Mouse (Mus musculus): ENCODE measurements at regions not wholly inside any gene's neighbourhood (a gene's known extent, or its start where the extent isn't known, plus 50 kb on each side); places are given as distances from the start of the nearest gene placed in this dataset.
A peak's percentile ranks its signal among the peaks of the same experiment; 100 is the strongest.

DNA sequence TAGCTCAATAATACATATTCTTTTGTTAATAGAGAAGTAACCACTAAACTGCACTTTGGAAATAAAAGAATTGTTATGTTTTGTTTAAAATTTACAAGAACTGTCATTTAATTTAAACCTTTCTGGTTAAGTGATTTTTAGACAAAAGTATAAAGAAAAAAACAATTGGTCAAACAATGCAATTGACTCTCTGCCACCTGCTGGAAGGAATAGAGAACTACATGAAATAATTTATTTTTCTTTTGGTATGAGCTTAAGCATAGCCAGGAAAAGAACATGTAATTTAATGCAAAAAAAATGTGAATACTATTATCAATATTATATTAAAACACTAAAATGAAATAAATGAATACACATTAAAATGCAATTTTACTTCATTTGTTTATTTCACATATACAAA lies 465.5 kb upstream of the Pcdh10 start:
- TF ChIP-seq CTCF (IDR thresholded peaks at IDR 0.05) = peak; percentile 67
- no peak for DNase-seq (ENCODE audit: extremely low spot score in 1 of 2, low spot score in 2 of 2)
- intact Hi-C loops (cut with DNase I) = loop anchor here (5.0 kb wide), 2 partner anchors 1130 to 1710 kb away; no protein-coding TSS in a partner anchor
- no peak overlapping the region for H3K27ac ChIP-seq
- no peak overlapping the region for H3K4me3 ChIP-seq

DNA sequence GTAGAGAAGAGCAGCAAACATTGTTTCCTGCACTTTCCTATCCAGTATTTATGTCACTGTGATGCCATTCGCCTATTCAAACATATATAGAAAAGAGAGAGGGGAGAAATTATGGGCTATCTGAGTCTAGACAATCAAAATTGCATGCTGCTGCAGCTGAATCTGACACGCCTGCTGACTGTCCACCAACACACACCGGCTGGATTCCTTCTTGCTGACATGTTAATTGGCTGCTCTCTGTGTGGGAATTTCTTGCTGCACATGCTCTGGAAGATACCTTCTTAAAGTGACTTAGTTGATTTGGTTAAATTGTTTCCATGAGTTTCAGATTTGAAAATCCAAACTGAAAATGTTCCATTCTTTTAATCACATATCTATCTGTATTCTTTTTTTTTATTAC lies 463.9 kb upstream of the Pcdh10 start:
- no peak for TF ChIP-seq CTCF (IDR thresholded peaks at IDR 0.05)
- H3K27ac ChIP-seq = no peak overlapping the region
- intact Hi-C loops (cut with DNase I) = loop anchor here (5.0 kb wide), 2 partner anchors 1132 to 1712 kb away; no protein-coding TSS in a partner anchor
- no peak overlapping the region for H3K4me3 ChIP-seq
- DNase-seq (ENCODE audit: extremely low spot score in 1 of 2, low spot score in 2 of 2) = no peak

Data from left cerebral cortex, adult 2 months (tissue).